Mouse (Mus musculus): ENCODE measurements around the gene Ubtf. TPM values are rescaled to one million over a fixed set of nuclear protein-coding genes. Genes with fewer than 3 reads are reported as not detected.
A peak's percentile ranks its signal among the peaks of the same experiment; 100 is the strongest.

The Ubtf gene
- polyA plus RNA-seq, 1 experiment: 59.7 TPM

- TF ChIP-seq POLR2A (IDR thresholded peaks at IDR 0.05; ENCODE audit: borderline replicate concordance, low read depth, low read length) (no peak), CTCF (IDR thresholded peaks at IDR 0.05; ENCODE audit: low read depth, low read length) (no peak)
- Histone ChIP-seq H3K4me1 (ENCODE audit: control insufficient read depth, insufficient read depth, low read length) (peaks cover 27% of the 10 kb centered on the region), H3K27ac (ENCODE audit: insufficient read depth, low read depth, low read length) (no peak overlapping the region), H3K4me3 (ENCODE audit: insufficient read depth, low read length) (no peak overlapping the region)
Measured at GRCm38 (mm10) chr11:102311966-102312365, 7.6 kb downstream of the Ubtf start.

- H3K4me3 ChIP-seq (ENCODE audit: insufficient read depth, low read length): no peak overlapping the region
- peaks cover 27% of the 10 kb centered on the region for H3K4me1 ChIP-seq (ENCODE audit: control insufficient read depth, insufficient read depth, low read length)
- no peak for TF ChIP-seq CTCF (IDR thresholded peaks at IDR 0.05; ENCODE audit: low read depth, low read length)
- no peak for TF ChIP-seq POLR2A (IDR thresholded peaks at IDR 0.05; ENCODE audit: borderline replicate concordance, low read depth, low read length)
- H3K27ac ChIP-seq (ENCODE audit: insufficient read depth, low read depth, low read length): no peak overlapping the region
Measured at GRCm38 (mm10) chr11:102310768-102311695, 8.5 kb downstream of the Ubtf start.

GRCm38 (mm10) chr11:102309821-102310617 is 9.5 kb downstream of the Ubtf start:
- Histone ChIP-seq H3K4me1 (ENCODE audit: control insufficient read depth, insufficient read depth, low read length) (peaks cover 19% of the 10 kb centered on the region), H3K4me3 (ENCODE audit: insufficient read depth, low read length) (peak overlapping the region; percentile 62), H3K27ac (ENCODE audit: insufficient read depth, low read depth, low read length) (no peak overlapping the region)
- TF ChIP-seq POLR2A (IDR thresholded peaks at IDR 0.05; ENCODE audit: borderline replicate concordance, low read depth, low read length): no peak
- TF ChIP-seq CTCF (IDR thresholded peaks at IDR 0.05; ENCODE audit: low read depth, low read length): no peak

GRCm38 (mm10) chr11:102308979-102309378 is 10.6 kb downstream of the Ubtf start:
- TF ChIP-seq POLR2A (IDR thresholded peaks at IDR 0.05; ENCODE audit: borderline replicate concordance, low read depth, low read length) (no peak), CTCF (IDR thresholded peaks at IDR 0.05; ENCODE audit: low read depth, low read length) (peak; percentile 57; the same call in 1 of the 2 replicates)
- Histone ChIP-seq H3K4me3 (ENCODE audit: insufficient read depth, low read length) (peak overlapping the region; percentile 62), H3K4me1 (ENCODE audit: control insufficient read depth, insufficient read depth, low read length) (peaks cover 14% of the 10 kb centered on the region), H3K27ac (ENCODE audit: insufficient read depth, low read depth, low read length) (peak overlapping the region; percentile 12)

GRCm38 (mm10) chr11:102308104-102308503 is 11.4 kb downstream of the Ubtf start:
- Histone ChIP-seq H3K4me1 (ENCODE audit: control insufficient read depth, insufficient read depth, low read length) (peaks cover 13% of the 10 kb centered on the region), H3K4me3 (ENCODE audit: insufficient read depth, low read length) (no peak overlapping the region), H3K27ac (ENCODE audit: insufficient read depth, low read depth, low read length) (no peak overlapping the region)
- no peak for TF ChIP-seq CTCF (IDR thresholded peaks at IDR 0.05; ENCODE audit: low read depth, low read length)
- no peak for TF ChIP-seq POLR2A (IDR thresholded peaks at IDR 0.05; ENCODE audit: borderline replicate concordance, low read depth, low read length)

- TF ChIP-seq POLR2A (IDR thresholded peaks at IDR 0.05; ENCODE audit: borderline replicate concordance, low read depth, low read length) (no peak), CTCF (IDR thresholded peaks at IDR 0.05; ENCODE audit: low read depth, low read length) (no peak)
- Histone ChIP-seq H3K4me1 (ENCODE audit: control insufficient read depth, insufficient read depth, low read length) (peaks cover 5% of the 10 kb centered on the region; the same call in 1 of the 2 replicates), H3K27ac (ENCODE audit: insufficient read depth, low read depth, low read length) (no peak overlapping the region), H3K4me3 (ENCODE audit: insufficient read depth, low read length) (no peak overlapping the region)
Measured at GRCm38 (mm10) chr11:102305359-102305758, 14.2 kb downstream of the Ubtf start.

GRCm38 (mm10) chr11:102304141-102304540 is 15.4 kb downstream of the Ubtf start:
- Histone ChIP-seq H3K4me3 (ENCODE audit: insufficient read depth, low read length) (no peak overlapping the region), H3K27ac (ENCODE audit: insufficient read depth, low read depth, low read length) (no peak overlapping the region), H3K4me1 (ENCODE audit: control insufficient read depth, insufficient read depth, low read length) (no peaks in the 10 kb centered on the region)
- no peak for TF ChIP-seq POLR2A (IDR thresholded peaks at IDR 0.05; ENCODE audit: borderline replicate concordance, low read depth, low read length)
- no peak for TF ChIP-seq CTCF (IDR thresholded peaks at IDR 0.05; ENCODE audit: low read depth, low read length)

GRCm38 (mm10) chr11:102299839-102300238 is 19.7 kb downstream of the Ubtf start:
- Histone ChIP-seq H3K4me1 (ENCODE audit: control insufficient read depth, insufficient read depth, low read length) (peaks cover 7% of the 10 kb centered on the region; the same call in 1 of the 2 replicates), H3K4me3 (ENCODE audit: insufficient read depth, low read length) (no peak overlapping the region), H3K27ac (ENCODE audit: insufficient read depth, low read depth, low read length) (no peak overlapping the region)
- no peak for TF ChIP-seq POLR2A (IDR thresholded peaks at IDR 0.05; ENCODE audit: borderline replicate concordance, low read depth, low read length)
- TF ChIP-seq CTCF (IDR thresholded peaks at IDR 0.05; ENCODE audit: low read depth, low read length): no peak

GRCm38 (mm10) chr11:102297577-102298556 is 21.7 kb downstream of the Ubtf start:
- H3K4me3 ChIP-seq (ENCODE audit: insufficient read depth, low read length): peak overlapping the region; percentile 59
- H3K4me1 ChIP-seq (ENCODE audit: control insufficient read depth, insufficient read depth, low read length): peaks cover 11% of the 10 kb centered on the region
- TF ChIP-seq POLR2A (IDR thresholded peaks at IDR 0.05; ENCODE audit: borderline replicate concordance, low read depth, low read length) (no peak; the same call in 1 of the 2 replicates), CTCF (IDR thresholded peaks at IDR 0.05; ENCODE audit: low read depth, low read length) (no peak)

More at GRCm38 (mm10) chr11:102297577-102298556, 21.7 kb downstream of the Ubtf start:
- H3K27ac ChIP-seq (ENCODE audit: insufficient read depth, low read depth, low read length): peak overlapping the region; percentile 74
